Mouse (Mus musculus) heart, postnatal 4 days (tissue): ENCODE measurements around the gene Mphosph9. TPM values are rescaled to one million over a fixed set of nuclear protein-coding genes. Genes with fewer than 3 reads are reported as not detected.
A peak's percentile ranks its signal among the peaks of the same experiment; 100 is the strongest.

ENCODE experiments used
- DNase-seq: peaks from one replicate; pipeline ENCODE4 v3.0.0; 2021
- total RNA-seq, 2 experiments: library from RNA; stranded (reverse); gene quantifications; 2 replicates each; pipeline ENCODE4 v1.2.3; 2021

Mphosph9 gene
- total RNA-seq, 2 experiments from 2014 or later: 12.1 to 13.9 TPM

GRCm38 (mm10) chr5:124266821-124267220 is 61.0 kb downstream of the Mphosph9 start:
- DNase-seq: peak; percentile 20

DNA sequence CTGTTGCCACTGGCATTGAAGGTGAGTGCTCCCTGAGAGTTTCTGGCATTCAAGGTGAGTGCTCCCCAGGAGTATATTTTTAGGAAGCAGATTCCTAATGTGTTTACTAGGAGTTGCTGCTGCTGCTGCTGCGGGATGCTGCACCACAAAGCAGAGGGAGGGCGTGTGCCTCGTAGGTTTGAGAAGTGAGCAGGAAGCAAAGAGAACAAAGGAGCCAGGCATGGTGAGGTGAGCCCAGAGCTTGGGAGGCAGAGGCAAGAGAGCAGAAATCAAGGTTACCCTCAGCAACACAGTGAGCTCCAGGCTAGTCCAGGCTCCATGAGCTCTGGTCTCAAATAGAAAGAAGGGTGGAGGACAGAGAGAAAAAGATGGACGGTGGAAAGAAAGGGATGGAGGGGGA is 64.5 kb downstream of the Mphosph9 start:
- DNase-seq: no peak

GRCm38 (mm10) chr5:124262090-124262489 is 65.7 kb downstream of the Mphosph9 start:
- no peak for DNase-seq

- DNase-seq: no peak
Observed at GRCm38 (mm10) chr5:124259133-124259532, 68.6 kb downstream of the Mphosph9 start.

DNA sequence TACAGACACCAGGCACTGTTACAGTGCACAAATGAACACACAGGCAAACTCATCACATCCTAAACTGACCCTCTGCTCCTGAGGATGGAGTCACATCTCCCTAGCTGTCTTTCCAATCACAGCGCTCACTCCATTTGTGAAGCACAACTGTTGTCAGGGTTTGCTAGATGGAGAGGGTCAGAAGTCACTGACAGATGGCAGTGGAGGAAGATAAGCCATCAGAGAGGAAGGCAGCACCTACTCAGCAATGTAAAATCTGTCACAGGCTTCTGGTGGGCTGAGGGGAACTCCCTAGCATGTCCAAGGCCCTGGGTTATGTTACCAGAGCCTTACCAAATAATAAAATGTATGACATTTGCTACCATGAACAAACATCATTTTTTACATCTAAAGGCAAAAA is 69.7 kb downstream of the Mphosph9 start:
- DNase-seq: no peak

- DNase-seq: no peak
Observed at GRCm38 (mm10) chr5:124255141-124255540, 72.6 kb downstream of the Mphosph9 start.

DNA sequence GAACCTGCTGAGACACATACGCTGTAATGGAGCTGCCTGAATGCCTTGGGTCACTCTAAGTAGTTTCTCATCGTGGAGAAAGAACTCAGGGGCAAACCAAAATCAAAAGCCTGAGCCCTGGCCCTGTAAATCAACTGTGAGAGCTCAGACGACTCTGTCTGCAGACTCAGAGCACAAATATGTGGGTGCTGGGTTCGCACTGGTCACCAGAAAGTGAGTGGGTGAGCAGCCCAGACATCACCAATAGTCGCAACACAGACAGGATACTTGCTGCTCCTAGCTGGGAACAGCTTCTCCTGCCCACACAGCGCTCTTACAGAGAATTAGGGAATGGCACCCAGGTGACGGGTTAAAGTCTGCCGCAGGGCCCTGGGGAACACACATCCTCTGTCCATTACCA is 74.2 kb downstream of the Mphosph9 start:
- DNase-seq: no peak

- DNase-seq: no peak
Observed at GRCm38 (mm10) chr5:124252580-124253320, 75.0 kb downstream of the Mphosph9 start.

DNA sequence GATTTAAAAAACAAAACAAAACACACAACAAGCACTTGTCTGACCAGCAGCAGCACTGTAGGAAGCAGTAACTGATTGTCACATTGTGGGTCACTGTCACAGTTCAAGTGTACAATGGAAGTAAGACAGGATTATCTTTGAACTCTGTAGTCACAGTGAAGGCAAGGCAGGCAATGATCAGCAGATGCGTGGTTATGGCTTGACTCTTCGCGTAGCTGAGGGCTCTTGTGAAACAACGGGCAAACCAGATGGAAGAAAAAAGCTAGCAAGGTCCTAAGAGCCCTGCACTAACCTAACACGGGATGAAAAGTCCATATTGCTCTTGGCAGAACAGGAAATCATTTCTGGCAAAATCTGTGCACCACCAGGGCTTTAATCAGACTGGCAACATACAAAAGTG is 76.7 kb downstream of the Mphosph9 start:
- DNase-seq: no peak

- peak; percentile 64 for DNase-seq
Observed at GRCm38 (mm10) chr5:124249614-124250591, 77.9 kb downstream of the Mphosph9 start, which contains the start of gene Pitpnm2. Gene Pitpnm2, minus strand, starts transcription at chr5:124249760.

DNA sequence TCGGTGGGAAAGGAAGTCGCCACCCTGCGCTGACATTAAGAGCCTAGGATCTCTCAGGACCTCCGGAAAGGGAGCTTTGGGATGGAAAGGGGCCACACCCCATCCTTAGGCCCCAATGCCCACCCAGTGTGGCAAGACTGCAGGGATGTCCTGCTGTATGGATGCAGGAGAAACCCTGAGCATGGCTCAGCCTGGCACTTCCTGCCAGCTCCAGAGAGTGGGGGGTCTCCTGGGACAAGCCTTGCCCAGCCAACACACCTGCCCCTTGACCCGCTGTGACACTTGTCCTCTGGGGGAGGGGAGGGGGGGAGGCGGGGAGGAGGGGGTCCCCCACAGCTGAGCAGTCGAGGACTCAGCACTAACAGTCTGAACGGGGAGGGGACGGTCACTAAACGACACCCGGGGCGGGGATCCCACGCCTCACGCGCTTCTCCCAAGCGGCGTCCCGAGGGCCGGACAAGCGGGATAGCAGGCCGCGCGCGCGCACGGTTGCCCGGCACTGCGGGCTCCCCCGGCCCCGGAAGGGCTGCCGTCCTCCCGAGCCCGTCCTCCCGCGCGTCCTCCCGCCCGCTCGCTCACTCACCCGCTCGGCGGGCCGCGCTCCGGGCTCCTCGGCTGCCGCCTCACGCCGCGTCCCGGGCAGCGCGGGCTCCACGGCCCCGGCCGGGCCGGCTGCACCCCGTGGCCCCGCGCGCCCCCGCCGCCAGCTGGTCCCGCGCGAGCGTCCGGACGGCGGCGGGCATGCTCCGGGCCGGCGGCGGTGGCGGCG is 78.7 kb downstream of the Mphosph9 start:
- peak; percentile 71 for DNase-seq

- peak; percentile 44 for DNase-seq
Observed at GRCm38 (mm10) chr5:124247986-124248626, 79.7 kb downstream of the Mphosph9 start.

DNA sequence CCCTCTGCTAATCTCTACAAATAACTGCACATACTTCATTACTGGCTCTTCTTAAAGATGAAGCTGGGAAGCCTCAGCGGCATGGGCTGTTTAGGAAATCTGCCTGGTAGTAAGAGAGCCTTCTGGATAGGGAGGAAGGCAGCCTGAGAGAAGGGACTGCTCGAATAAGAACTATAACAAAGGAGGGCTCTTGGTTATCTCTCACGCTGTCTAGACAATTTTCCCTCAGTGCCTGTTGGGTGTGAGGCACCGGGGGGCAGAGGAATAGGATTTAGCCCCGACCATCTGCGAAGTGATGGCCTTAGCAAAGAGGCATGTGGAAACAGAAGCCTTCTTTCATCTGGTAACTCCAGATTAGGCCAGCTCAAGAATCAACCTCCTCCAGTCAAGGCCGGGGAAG is 80.5 kb downstream of the Mphosph9 start:
- DNase-seq: no peak

DNA sequence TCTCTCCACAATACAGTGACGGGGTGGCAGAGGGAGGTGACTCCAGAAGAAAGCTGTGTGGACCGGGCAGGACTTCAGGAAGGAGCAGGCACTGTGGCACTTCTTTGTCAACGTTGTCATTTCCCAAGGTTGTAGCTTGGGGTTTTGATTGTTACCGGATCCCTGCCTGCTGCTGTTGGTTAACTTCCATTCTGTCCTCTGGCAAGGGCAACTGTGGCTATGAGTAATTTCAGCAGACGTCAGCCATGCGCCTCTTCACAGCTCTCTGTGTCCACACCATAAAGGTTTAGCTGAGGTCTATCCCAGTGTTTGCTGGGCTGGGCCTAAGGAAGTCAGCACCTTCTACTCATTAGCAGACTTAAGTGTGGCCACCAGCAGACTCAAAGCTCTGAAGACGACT is 82.9 kb downstream of the Mphosph9 start:
- no peak for DNase-seq

- DNase-seq: no peak
Observed at GRCm38 (mm10) chr5:124244449-124244848, 83.3 kb downstream of the Mphosph9 start.

GRCm38 (mm10) chr5:124243236-124243901 is 84.4 kb downstream of the Mphosph9 start:
- no peak for DNase-seq

DNA sequence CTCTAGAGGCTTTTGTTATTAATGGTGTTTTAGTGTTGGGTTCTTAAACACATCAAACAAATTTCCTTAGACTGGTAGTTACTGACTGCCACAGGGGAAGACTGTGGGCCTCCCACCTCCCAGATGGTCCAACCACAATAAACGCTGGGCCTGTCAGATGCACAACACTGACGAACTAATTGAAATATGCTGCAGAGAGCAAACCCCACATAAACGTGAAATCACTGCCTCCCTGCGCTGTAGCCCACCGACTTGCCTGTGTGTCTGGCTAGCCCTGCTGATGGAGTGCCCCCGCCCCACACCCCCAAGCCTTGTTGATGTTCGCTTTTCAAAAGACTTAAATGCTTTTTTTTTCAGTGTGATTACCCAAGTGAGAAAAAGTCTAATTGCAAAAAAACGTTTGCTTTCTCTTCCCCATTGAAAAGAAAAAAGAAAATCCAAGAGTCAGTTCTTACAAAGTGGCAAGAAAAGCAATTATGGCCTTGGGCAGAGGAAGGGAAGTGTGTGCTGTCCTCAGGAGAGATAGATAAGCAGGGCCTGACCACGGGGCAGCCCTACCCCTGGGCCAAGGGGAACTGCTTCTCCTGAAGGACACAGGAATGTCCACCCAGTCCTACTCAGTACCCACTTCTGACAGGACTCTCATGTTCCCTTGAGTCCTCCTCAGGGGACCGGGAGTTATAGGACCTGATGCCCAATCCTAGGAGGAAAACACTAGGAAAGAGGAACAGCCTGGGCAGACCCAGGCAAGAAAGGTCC is 85.9 kb downstream of the Mphosph9 start:
- no peak for DNase-seq

DNA sequence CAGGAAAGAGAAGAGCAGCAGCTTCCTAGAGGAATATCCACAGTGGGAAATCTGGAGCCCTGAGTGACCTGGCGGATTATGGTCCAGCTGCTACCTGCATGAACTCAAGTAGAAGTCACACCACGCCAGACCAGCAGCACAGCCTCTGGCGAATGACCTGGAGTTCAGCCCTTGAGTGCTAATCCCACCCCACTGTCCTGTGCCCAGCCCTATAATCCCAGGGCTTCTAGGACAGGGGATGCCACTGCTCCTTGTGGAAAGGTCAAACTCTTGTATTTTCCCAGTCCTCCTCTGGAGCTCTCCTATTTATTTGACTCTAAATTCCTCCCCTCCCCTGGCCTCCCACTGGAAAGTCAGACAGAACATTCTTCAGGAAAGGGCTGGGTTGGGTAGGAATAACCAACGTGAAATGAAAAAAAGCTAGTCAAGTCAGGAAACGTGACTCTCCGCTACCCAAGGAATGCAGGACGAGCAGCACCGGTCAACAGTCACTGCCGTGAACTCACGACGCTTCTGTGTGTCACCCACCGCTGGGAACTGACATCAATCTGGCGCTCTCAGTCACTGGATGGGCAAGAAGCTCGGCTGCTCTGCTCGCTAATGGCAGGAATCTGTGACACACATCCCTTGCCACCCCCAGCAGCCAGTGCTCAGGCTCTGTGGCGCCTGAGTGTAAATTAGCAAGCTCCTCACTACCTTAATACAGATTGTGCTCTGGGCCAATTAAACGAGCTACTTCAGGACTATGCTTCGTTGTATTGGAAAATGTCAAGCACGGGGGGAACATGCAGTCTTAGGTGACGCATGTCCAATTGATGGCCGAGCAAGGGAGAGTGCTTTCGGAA is 86.7 kb downstream of the Mphosph9 start:
- DNase-seq: peak; percentile 43

DNA sequence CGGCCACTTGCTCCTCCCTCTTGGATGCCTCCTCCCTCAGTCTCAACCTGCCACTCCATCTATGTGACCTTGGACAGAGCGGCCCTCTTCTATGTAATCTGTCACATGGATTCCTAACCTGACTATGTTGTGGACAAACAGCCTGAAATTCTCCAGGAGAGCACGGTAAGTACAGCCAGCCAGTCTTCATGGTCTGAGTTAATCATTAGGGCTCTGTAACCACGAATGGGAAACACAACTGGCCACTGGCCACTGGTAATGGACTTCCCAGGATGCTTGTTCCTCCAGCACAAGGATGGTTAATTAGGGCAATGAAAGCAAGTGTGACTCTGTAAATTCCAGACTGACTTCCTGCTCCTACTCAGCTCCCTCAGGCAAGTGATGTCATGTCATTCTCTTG is 91.6 kb downstream of the Mphosph9 start:
- peak; percentile 4 for DNase-seq

DNA sequence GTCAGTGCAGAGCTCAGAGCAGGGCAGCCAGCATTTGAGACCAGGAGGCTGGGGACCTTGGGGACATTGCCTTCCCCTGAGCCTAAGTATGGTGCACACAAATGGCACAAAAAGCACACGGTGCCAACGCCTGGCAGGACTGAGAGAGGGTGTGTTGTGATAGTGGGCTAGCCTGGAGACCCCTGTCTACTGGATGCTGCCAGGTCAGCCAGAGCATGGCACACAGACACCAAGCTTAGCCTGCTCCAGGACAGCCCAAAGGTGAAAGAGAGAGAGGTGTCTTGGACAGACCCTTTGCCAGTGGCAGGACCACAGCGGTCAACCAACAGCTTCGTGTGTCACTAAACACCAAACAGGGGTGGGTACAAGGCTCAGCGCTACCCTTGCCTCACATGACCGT is 93.0 kb downstream of the Mphosph9 start:
- DNase-seq: peak; percentile 3
